In genomic region chr11:70755645-70756044, GRCm38 (mm10) we compare ENCODE assay signal across 8 mouse cellular contexts. TPM values are rescaled to one million over a fixed set of nuclear protein-coding genes. Genes with fewer than 3 reads are reported as not detected.
DNase-seq lines count a peak whose midpoint lies in the region; ATAC-seq lines count a peak whose summit lies in the region.

No protein-coding gene starts in this region.

- peak; percentile 81 for DNase-seq in ZHBTc4 (ENCODE audit: low read depth, low spot score)
- peak; percentile 74 to 75 for DNase-seq in gastrocnemius, postnatal 36 days
- peak; percentile 84 for DNase-seq in layer of hippocampus, adult 11-12 months (ENCODE audit: low spot score)
- DNase-seq in lung, postnatal 25 days (ENCODE audit: low spot score): peak; percentile 78
- DNase-seq in retina, postnatal 1 day: peak; percentile 83
- DNase-seq in urinary bladder, adult 18-20 months (ENCODE audit: low spot score in 2 of 2): peak; percentile 63 to 88

- intact Hi-C loops in gastrocnemius, postnatal 36 days (cut with DNase I): loop anchor here (2.0 to 5.0 kb wide), 3 partner anchors 73 to 238 kb away; partner anchors contain the start of gene Gltpd2

- peak; percentile 85 for ATAC-seq in CD4-positive, CD25-positive, alpha-beta regulatory T cell, adult 4 months
- ATAC-seq in common myeloid progenitor, adult 5-6 weeks (replicated peaks; ENCODE audit: low read depth, poor library complexity, severe bottlenecking): peak; percentile 97

RNA-seq across cellular contexts. Expression of gene Zfp3, which starts 8.4 kb away (rescaled TPM):
- polyA plus RNA-seq in CD4-positive, CD25-positive, alpha-beta regulatory T cell, adult 4 months (2017; shearing (Covaris generic)): 1 to 10 TPM; 4.0 to 5.3 TPM
- 2.3 and 4.2 TPM in 2 replicates for total RNA-seq in common myeloid progenitor, adult 5-6 weeks (2017)
- 10 to 100 TPM in 1 of 2 experiments, 1 to 10 TPM in 1; 7.4 to 11.4 TPM for total RNA-seq in gastrocnemius, postnatal 36 days (2021)

RNA-seq across cellular contexts. Expression of gene Kif1c, which starts 55.3 kb away (rescaled TPM):
- polyA plus RNA-seq in CD4-positive, CD25-positive, alpha-beta regulatory T cell, adult 4 months (2017; shearing (Covaris generic)): 1 to 10 TPM; 1.0 to 1.1 TPM
- 4.7 and 8.6 TPM in 2 replicates for total RNA-seq in common myeloid progenitor, adult 5-6 weeks (2017)
- total RNA-seq in gastrocnemius, postnatal 36 days (2021): 100 to 1,000 TPM; 460 to 537 TPM

RNA-seq across cellular contexts. Expression of gene Inca1, which starts 55.7 kb away (rescaled TPM):
- polyA plus RNA-seq in CD4-positive, CD25-positive, alpha-beta regulatory T cell, adult 4 months (2017; shearing (Covaris generic)): 1 to 10 TPM in 1 of 2 experiments, under 1 TPM in 1; 0.30 to 1.2 TPM
- total RNA-seq in common myeloid progenitor, adult 5-6 weeks (2017): not detected in 2 replicates
- 1 to 10 TPM; 3.7 to 4.5 TPM for total RNA-seq in gastrocnemius, postnatal 36 days (2021)

RNA-seq across cellular contexts. Expression of gene Scimp, which starts 56.7 kb away (rescaled TPM):
- polyA plus RNA-seq in CD4-positive, CD25-positive, alpha-beta regulatory T cell, adult 4 months (2017; shearing (Covaris generic)): under 1 TPM in 1 of 2 experiments, not detected in 1; 0.81 TPM
- not detected in 2 replicates for total RNA-seq in common myeloid progenitor, adult 5-6 weeks (2017)
- not detected for total RNA-seq in gastrocnemius, postnatal 36 days (2021)

Comparison
In these comparisons a context has a peak if more than half of its experiments do, and no peak if none do; other contexts are left out.
1. Peak in every context shown above with its lines: DNase-seq and ATAC-seq.
2. RNA of gene Kif1c, which starts 55.3 kb away (total RNA-seq): 460 to 537 TPM in gastrocnemius, postnatal 36 days; 4.7 to 8.6 TPM in common myeloid progenitor, adult 5-6 weeks; every median in the first group is over 10 times any median in the second.